Mouse (Mus musculus) gastrocnemius, adult 8-10 months (tissue): ENCODE measurements around the gene Olfr564. TPM values are rescaled to one million over a fixed set of nuclear protein-coding genes. Genes with fewer than 3 reads are reported as not detected.

Source experiments
- DNase-seq, 2 experiments: peaks; one replicate each; pipeline ENCODE4 v3.0.0; 2022; ENCODE audit warnings: low spot score in 2 of 2
- total RNA-seq, 4 experiments: library from RNA; stranded (reverse); gene quantifications; 2 replicates each; pipeline ENCODE4 v1.2.4; 2022

The Olfr564 gene
- total RNA-seq = not detected

DNA sequence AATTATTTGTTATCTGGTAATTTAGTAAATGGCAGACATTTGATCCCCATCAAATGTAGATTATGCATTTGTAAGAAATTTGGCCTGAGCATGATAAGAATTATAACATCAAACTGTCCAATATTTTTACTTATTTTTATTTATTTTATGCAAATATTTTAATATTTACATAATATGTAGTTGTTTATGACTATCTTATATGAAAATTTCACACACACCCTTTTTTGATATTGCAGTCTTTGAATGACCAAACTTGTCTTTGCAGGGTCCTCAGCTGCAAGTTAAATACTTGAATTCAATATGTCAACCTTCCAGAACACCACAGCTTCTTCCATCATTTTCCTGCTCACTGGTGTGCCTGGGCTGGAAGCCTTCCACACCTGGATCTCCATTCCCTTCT, at the start of gene Olfr564:
Gene Olfr564 (plus strand): TSS at position 301 of the 400 bp plus-strand sequence.
- DNase-seq = no peak

DNA sequence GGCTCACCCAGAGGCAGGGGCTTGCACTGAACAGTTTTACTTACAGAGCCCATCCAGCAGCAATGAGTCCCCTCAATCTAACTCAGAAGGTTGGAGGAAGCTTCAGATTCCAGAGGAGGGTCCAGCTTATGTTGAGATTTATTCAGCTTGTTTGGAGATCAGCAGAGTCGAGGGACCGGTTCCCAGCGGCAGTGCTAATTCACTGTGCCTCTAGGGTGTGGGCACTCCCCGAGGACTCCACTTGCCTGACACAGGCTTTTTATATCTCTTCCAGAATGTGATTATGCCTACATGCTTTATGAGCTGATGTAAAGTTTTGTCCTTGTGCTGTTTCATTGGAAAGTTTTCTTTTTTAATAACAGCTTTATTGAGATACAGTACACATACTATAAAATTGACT, 44.0 kb upstream of the Olfr564 start, which contains the start of the genes Olfr560 and Olfr78:
Gene Olfr560 (minus strand): TSS at position 101 of the 400 bp plus-strand sequence.
Gene Olfr78 (minus strand): TSS at position 206 of the 400 bp plus-strand sequence.
- DNase-seq = no peak

DNA sequence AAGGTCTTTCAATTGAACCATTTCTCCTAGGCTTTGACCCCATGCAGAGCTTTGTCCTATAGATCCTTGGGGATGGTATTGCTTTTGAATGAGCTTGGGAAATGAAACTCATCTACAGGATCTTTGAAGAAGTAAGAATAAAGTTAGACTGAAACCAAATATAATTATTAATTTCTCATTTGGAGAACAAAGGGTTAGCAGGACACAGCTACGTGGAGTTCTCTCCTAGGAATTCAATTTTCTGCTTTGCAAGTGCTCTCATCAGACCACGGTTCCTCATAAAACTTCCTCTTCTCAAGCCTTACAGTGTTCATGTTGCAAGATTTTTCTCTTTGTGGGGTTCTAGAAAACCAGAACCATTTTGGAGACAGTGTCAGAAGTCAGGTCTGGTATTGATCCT, 32.4 kb upstream of the Olfr564 start, which contains the start of gene Olfr561:
Gene Olfr561 (plus strand): TSS at position 301 of the 400 bp plus-strand sequence.
- DNase-seq = no peak

Other genes with a start within 250 kb of the Olfr564 start
- gene Trim21, start 238.0 kb upstream of the Olfr564 start, total RNA-seq = 1 to 10 TPM; 1.9 to 2.5 (median 2.1) TPM
- not detected for gene Olfr550, start 232.0 kb upstream of the Olfr564 start, total RNA-seq
- not detected for gene Olfr551, start 211.6 kb upstream of the Olfr564 start, total RNA-seq
- gene Olfr552, start 205.7 kb upstream of the Olfr564 start, total RNA-seq = under 1 TPM in 2 of 4 experiments, not detected in 2; 0.10 to 0.13 TPM
- gene Olfr553, start 185.3 kb upstream of the Olfr564 start, total RNA-seq = not detected
- not detected for gene Olfr554, start 165.0 kb upstream of the Olfr564 start, total RNA-seq
- not detected for gene Olfr555, start 144.7 kb upstream of the Olfr564 start, total RNA-seq
- not detected for gene Olfr556, start 138.6 kb upstream of the Olfr564 start, total RNA-seq
- 1 to 10 TPM; 3.8 to 5.3 (median 4.6) TPM for gene Trim68, start 116.2 kb upstream of the Olfr564 start, total RNA-seq
- not detected for gene Olfr557, start 107.6 kb upstream of the Olfr564 start, total RNA-seq
- gene Olfr558, start 101.3 kb upstream of the Olfr564 start, total RNA-seq = 1 to 10 TPM in 2 of 4 experiments, under 1 TPM in 2; 0.75 to 1.1 (median 0.98) TPM
- gene Olfr33, start 84.4 kb upstream of the Olfr564 start, total RNA-seq = not detected
- not detected for gene Olfr559, start 76.0 kb upstream of the Olfr564 start, total RNA-seq
- not detected for gene Olfr560, start 44.1 kb upstream of the Olfr564 start, total RNA-seq
- gene Olfr78, start 44.0 kb upstream of the Olfr564 start, total RNA-seq = under 1 TPM in 3 of 4 experiments, not detected in 1; 0.29 to 0.34 (median 0.32) TPM
- gene Olfr561, start 32.3 kb upstream of the Olfr564 start, total RNA-seq = not detected
- gene Olfr566, start 55.3 kb downstream of the Olfr564 start, total RNA-seq = not detected
- gene Olfr568, start 73.6 kb downstream of the Olfr564 start, total RNA-seq = not detected
- not detected for gene Olfr569, start 87.4 kb downstream of the Olfr564 start, total RNA-seq
- not detected for gene Olfr570, start 91.1 kb downstream of the Olfr564 start, total RNA-seq
- not detected for gene Olfr571, start 114.1 kb downstream of the Olfr564 start, total RNA-seq
- not detected for gene Olfr572, start 120.9 kb downstream of the Olfr564 start, total RNA-seq
- not detected for gene Olfr573-ps1, start 139.1 kb downstream of the Olfr564 start, total RNA-seq
- not detected for gene Olfr574, start 145.0 kb downstream of the Olfr564 start, total RNA-seq
- not detected for gene Olfr575, start 155.3 kb downstream of the Olfr564 start, total RNA-seq
- not detected for gene Olfr576, start 159.2 kb downstream of the Olfr564 start, total RNA-seq
- gene Olfr577, start 172.5 kb downstream of the Olfr564 start, total RNA-seq = not detected
- not detected for gene Olfr578, start 185.8 kb downstream of the Olfr564 start, total RNA-seq
- gene Olfr582, start 234.5 kb downstream of the Olfr564 start, total RNA-seq = not detected
- not detected for gene Olfr583, start 247.8 kb downstream of the Olfr564 start, total RNA-seq